Mouse (Mus musculus) neural tube, embryonic 12.5 days (tissue): ENCODE data around the gene Clcn3. TPM values are rescaled to one million over a fixed set of nuclear protein-coding genes. Genes with fewer than 3 reads are reported as not detected.

Experiments
- ATAC-seq: fragments of 200-750 bp; cut with Nextera tagmentation; 2 replicates; pipeline ENCODE4 v1.8.0; 2017; ENCODE audit warnings: low read depth, mild to moderate bottlenecking, moderate TSS enrichment, moderate library complexity; ENCODE audit not compliant: low FRiP score
- H3K27ac ChIP-seq: fragments of 300-500 bp; sonication (generic); 2 replicates; pipeline ENCODE4 v1.5.1; 2016
- H3K27me3 ChIP-seq: fragments of 300-500 bp; sonication (generic); replicated peaks from 2 replicates; pipeline ENCODE4 v1.6.1; 2016; ENCODE audit warnings: mild to moderate bottlenecking
- H3K36me3 ChIP-seq: fragments of 300-500 bp; sonication (generic); 2 replicates; pipeline ENCODE4 v1.6.1; 2016; ENCODE audit warnings: mild to moderate bottlenecking
- H3K4me1 ChIP-seq: fragments of 300-500 bp; sonication (generic); 2 replicates; pipeline ENCODE4 v1.6.1; 2016
- H3K4me2 ChIP-seq: fragments of 300-500 bp; sonication (generic); replicated peaks from 2 replicates; pipeline ENCODE4 v1.6.1; 2016; ENCODE audit warnings: mild to moderate bottlenecking
- H3K4me3 ChIP-seq: fragments of 300-500 bp; sonication (generic); 2 replicates; pipeline ENCODE4 v1.5.1; 2016
- H3K9ac ChIP-seq: fragments of 300-500 bp; sonication (generic); 2 replicates; pipeline ENCODE4 v1.6.1; 2016; ENCODE audit warnings: mild to moderate bottlenecking
- H3K9me3 ChIP-seq: fragments of 300-500 bp; sonication (generic); 2 replicates; pipeline ENCODE4 v1.6.1; 2016; ENCODE audit warnings: mild to moderate bottlenecking
- WGBS: fragments of 180-500 bp; shearing (Covaris S2); methylation state at CpG from one replicate; pipeline ENCODE4 v1.1.7; 2016; 5-methylcytosine and 5-hydroxymethylcytosine counted together
- polyA plus RNA-seq: library from polyadenylated mRNA; unstranded; fragments of >200 nt; fragmentation: Nextera tagmentation; extraction: Ambion mirVana; gene quantifications from 2 replicates; pipeline ENCODE4 v1.2.1, GENCODE M21; 2016

The Clcn3 gene
- polyA plus RNA-seq, 1 experiment from 2014 or later, result 47.4 TPM

DNA sequence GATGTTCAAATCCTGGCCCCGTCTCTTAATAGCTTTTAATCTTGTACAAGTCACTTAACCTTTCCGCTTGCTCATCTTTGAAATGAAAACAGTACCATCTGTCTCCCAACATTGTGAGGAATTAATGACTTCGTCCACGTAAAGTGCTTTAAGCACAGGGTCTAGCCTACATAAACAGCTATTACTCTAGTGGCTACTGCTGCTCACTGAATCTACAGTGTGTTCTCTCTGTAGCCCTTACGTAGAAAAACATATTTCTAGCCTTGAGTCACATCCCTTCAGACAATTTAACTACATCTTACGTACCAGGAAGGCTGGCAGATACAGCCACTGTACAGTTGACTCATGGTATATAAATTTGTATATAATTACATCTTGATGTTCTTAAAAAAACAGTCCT is 118.2 kb downstream of the Clcn3 start:
- Histone ChIP-seq H3K36me3 (no peaks in the 10 kb centered on the region), H3K4me2 (no peak overlapping the region), H3K27me3 (no peaks in the 10 kb centered on the region), H3K4me3 (no peak overlapping the region), H3K4me1 (no peaks in the 10 kb centered on the region), H3K27ac (no peak overlapping the region), H3K9me3 (no peaks in the 10 kb centered on the region), H3K9ac (no peak overlapping the region)
- 73% methylated on average over 6 of the region's 6 CpGs for WGBS
- ATAC-seq, result peak; percentile 35; the same call in 1 of the 2 replicates

DNA sequence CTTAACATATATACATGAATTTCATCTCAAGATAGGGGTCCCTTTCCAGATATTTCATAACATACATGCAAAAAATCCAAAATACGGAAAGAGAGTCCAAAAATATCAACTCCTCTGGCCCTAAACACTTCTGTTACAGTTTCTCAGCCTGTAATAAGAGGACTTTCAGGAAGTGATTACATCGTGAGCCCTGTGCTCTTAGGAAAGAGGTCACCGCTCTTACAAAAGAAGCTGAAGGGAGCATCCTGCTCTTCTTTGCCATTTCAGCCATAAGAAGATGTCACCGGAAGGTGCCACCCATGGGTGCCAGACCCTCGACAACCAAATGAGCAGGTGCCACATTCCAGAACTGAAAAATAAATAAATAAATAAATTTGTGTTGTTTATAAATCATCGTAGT is 121.3 kb downstream of the Clcn3 start:
- no peaks in the 10 kb centered on the region for H3K27me3 ChIP-seq
- no peaks in the 10 kb centered on the region for H3K4me1 ChIP-seq
- H3K27ac ChIP-seq, result no peak overlapping the region
- H3K4me2 ChIP-seq, result no peak overlapping the region
- H3K9ac ChIP-seq, result no peak overlapping the region
- ATAC-seq, result no peak
- no peaks in the 10 kb centered on the region for H3K36me3 ChIP-seq
- WGBS, result 91% methylated on average over 6 of the region's 6 CpGs
- no peaks in the 10 kb centered on the region for H3K9me3 ChIP-seq
- no peak overlapping the region for H3K4me3 ChIP-seq

DNA sequence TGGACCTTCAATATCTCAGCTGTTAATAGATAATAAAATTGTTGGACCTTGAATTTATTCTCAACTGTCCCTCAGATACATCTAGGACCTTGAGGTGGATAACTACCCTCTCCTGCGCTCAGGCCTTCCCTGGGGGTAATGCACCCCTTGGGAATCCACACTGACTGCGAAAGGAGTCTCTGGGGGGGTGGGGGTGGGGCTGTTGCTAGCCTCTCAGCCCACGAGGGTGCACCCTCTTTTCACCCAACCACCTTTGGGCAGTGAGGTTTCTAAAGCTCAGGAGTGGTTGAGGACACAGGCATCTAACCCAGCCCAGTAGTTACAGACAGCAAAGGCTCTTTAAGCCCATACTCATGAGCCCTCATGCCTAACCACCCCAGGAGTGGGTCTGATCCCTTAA is 122.4 kb downstream of the Clcn3 start:
- Histone ChIP-seq H3K9ac (no peak overlapping the region), H3K9me3 (no peaks in the 10 kb centered on the region), H3K27me3 (no peaks in the 10 kb centered on the region), H3K27ac (no peak overlapping the region), H3K36me3 (no peaks in the 10 kb centered on the region), H3K4me3 (no peak overlapping the region), H3K4me2 (no peak overlapping the region), H3K4me1 (no peaks in the 10 kb centered on the region)
- ATAC-seq, result no peak
- WGBS, result 72% methylated on average over 3 of the region's 3 CpGs

Other genes starting within 250 kb of the Clcn3 start
- gene Hpf1, start 92.9 kb downstream of the Clcn3 start, polyA plus RNA-seq, result 104 and 114 TPM in 2 replicates
- gene Nek1, start 9.9 kb upstream of the Clcn3 start, polyA plus RNA-seq, result 21.5 and 22.6 TPM in 2 replicates
- gene Sh3rf1, start 240.6 kb upstream of the Clcn3 start, polyA plus RNA-seq, result 25.2 and 26.2 TPM in 2 replicates